Mouse (Mus musculus): ENCODE data around the gene Cacng1.

- TF ChIP-seq POLR2A (IDR thresholded peaks at IDR 0.05; ENCODE audit: insufficient read depth, low read depth, low read length) (no peak), CTCF (IDR thresholded peaks at IDR 0.05) (no peak)
Observed at GRCm38 (mm10) chr11:107728073-107728863, 11.9 kb upstream of the Cacng1 start.
